Mouse (Mus musculus): Measurements from ENCODE around the gene Gm11634. TPM values are rescaled to one million over a fixed set of nuclear protein-coding genes. Genes with fewer than 3 reads are reported as not detected.
"Not testable (repeated sequence)": the region's sequence is repeated elsewhere in the genome, so short reads cannot be mapped to it uniquely, and the experiment has no call there.

Gene Gm11634
- not detected in 2 replicates for polyA plus RNA-seq (2015; fragmentation: Nextera tagmentation; extraction: Ambion mirVana)

- no peak within 1 kb of the TSS for H3K4me2 ChIP-seq
- no peak within 1 kb of the TSS for H3K9ac ChIP-seq
- H3K36me3 ChIP-seq: no peaks in the 10 kb centered on the region
- no peak for ATAC-seq (replicated peaks; ENCODE audit: insufficient number of reproducible peaks, insufficient read depth, low FRiP score, low read depth)
- H3K9me3 ChIP-seq (replicated peaks): no peaks in the 10 kb centered on the region
- WGBS: 74% methylated on average over 6 of the region's 6 CpGs
- H3K4me1 ChIP-seq (replicated peaks): no peaks in the 10 kb centered on the region
- no peak within 1 kb of the TSS for H3K4me3 ChIP-seq
- H3K27me3 ChIP-seq: peaks cover 17% of the 10 kb centered on the region
- H3K27ac ChIP-seq: no peak within 1 kb of the TSS
Measured at GRCm38 (mm10) chr11:101599156-101599555, at the start of gene Gm11634. TSS of gene Gm11634 (minus strand) at chr11:101599256.

GRCm38 (mm10) chr11:101647093-101647492 lies 48.0 kb upstream of the Gm11634 start:
- H3K4me3 ChIP-seq; H3K9ac ChIP-seq; H3K9me3 ChIP-seq (replicated peaks); H3K4me2 ChIP-seq; H3K36me3 ChIP-seq; H3K27me3 ChIP-seq; ATAC-seq (replicated peaks; ENCODE audit: insufficient number of reproducible peaks, insufficient read depth, low FRiP score, low read depth); H3K27ac ChIP-seq: not testable (repeated sequence)
- WGBS: 90% methylated on average over 10 of the region's 10 CpGs
- H3K4me1 ChIP-seq (replicated peaks): peaks cover 12% of the 10 kb centered on the region

GRCm38 (mm10) chr11:101646283-101646794 lies 47.3 kb upstream of the Gm11634 start:
- not testable (repeated sequence) for H3K36me3 ChIP-seq; H3K9me3 ChIP-seq (replicated peaks); H3K27me3 ChIP-seq; ATAC-seq (replicated peaks; ENCODE audit: insufficient number of reproducible peaks, insufficient read depth, low FRiP score, low read depth)
- H3K27ac ChIP-seq: peak overlapping the region; percentile 87
- peak overlapping the region; percentile 45 for H3K4me3 ChIP-seq
- WGBS: 10% methylated on average over 16 of the region's 16 CpGs
- H3K4me1 ChIP-seq (replicated peaks): peaks cover 12% of the 10 kb centered on the region
- peak overlapping the region; percentile 55 for H3K9ac ChIP-seq
- peak overlapping the region; percentile 60 for H3K4me2 ChIP-seq

GRCm38 (mm10) chr11:101645411-101646282 lies 46.6 kb upstream of the Gm11634 start:
- peaks cover 14% of the 10 kb centered on the region for H3K4me1 ChIP-seq (replicated peaks)
- H3K27me3 ChIP-seq; H3K9me3 ChIP-seq (replicated peaks); H3K36me3 ChIP-seq: not testable (repeated sequence)
- under 1% methylated on average over 45 of the region's 56 CpGs for WGBS
- H3K4me2 ChIP-seq: peak overlapping the region; percentile 60
- ATAC-seq (replicated peaks; ENCODE audit: insufficient number of reproducible peaks, insufficient read depth, low FRiP score, low read depth): peak; percentile 76
- H3K27ac ChIP-seq: peak overlapping the region; percentile 87
- peak overlapping the region; percentile 45 for H3K4me3 ChIP-seq
- peak overlapping the region; percentile 55 for H3K9ac ChIP-seq

GRCm38 (mm10) chr11:101645043-101645410 lies 46.0 kb upstream of the Gm11634 start:
- WGBS: 2% methylated on average over 4 of the region's 4 CpGs
- not testable (repeated sequence) for H3K4me2 ChIP-seq
- peak overlapping the region; percentile 66 for H3K27ac ChIP-seq

GRCm38 (mm10) chr11:101644591-101644990 lies 45.5 kb upstream of the Gm11634 start:
- Histone ChIP-seq H3K9ac (no peak overlapping the region), H3K9me3 (replicated peaks) (no peaks in the 10 kb centered on the region), H3K4me2 (no peak overlapping the region), H3K27ac (no peak overlapping the region), H3K36me3 (no peaks in the 10 kb centered on the region), H3K27me3 (no peaks in the 10 kb centered on the region), H3K4me3 (no peak overlapping the region), H3K4me1 (replicated peaks) (peaks cover 14% of the 10 kb centered on the region)
- WGBS: 59% methylated on average over 3 of the region's 3 CpGs
- ATAC-seq (replicated peaks; ENCODE audit: insufficient number of reproducible peaks, insufficient read depth, low FRiP score, low read depth): no peak

More at GRCm38 (mm10) chr11:101645043-101645410, 46.0 kb upstream of the Gm11634 start:
- H3K27me3 ChIP-seq; ATAC-seq (replicated peaks; ENCODE audit: insufficient number of reproducible peaks, insufficient read depth, low FRiP score, low read depth); H3K9ac ChIP-seq; H3K4me3 ChIP-seq; H3K9me3 ChIP-seq (replicated peaks); H3K36me3 ChIP-seq: not testable (repeated sequence)
- peaks cover 14% of the 10 kb centered on the region for H3K4me1 ChIP-seq (replicated peaks)

- Histone ChIP-seq H3K36me3 (no peaks in the 10 kb centered on the region), H3K4me2 (no peak overlapping the region), H3K27ac (no peak overlapping the region), H3K9me3 (replicated peaks) (no peaks in the 10 kb centered on the region), H3K27me3 (no peaks in the 10 kb centered on the region), H3K4me3 (no peak overlapping the region), H3K9ac (no peak overlapping the region), H3K4me1 (replicated peaks) (peaks cover 14% of the 10 kb centered on the region)
- 53% methylated on average over 5 of the region's 5 CpGs for WGBS
- no peak for ATAC-seq (replicated peaks; ENCODE audit: insufficient number of reproducible peaks, insufficient read depth, low FRiP score, low read depth)
Measured at GRCm38 (mm10) chr11:101642931-101643330, 43.9 kb upstream of the Gm11634 start.

GRCm38 (mm10) chr11:101641710-101642642 lies 42.9 kb upstream of the Gm11634 start:
- WGBS: 4% methylated on average over 14 of the region's 26 CpGs
- peak; percentile 80 for ATAC-seq (replicated peaks; ENCODE audit: insufficient number of reproducible peaks, insufficient read depth, low FRiP score, low read depth)
- Histone ChIP-seq H3K4me3 (peak overlapping the region; percentile 51), H3K9ac (peak overlapping the region; percentile 52), H3K27ac (peak overlapping the region; percentile 80), H3K4me2 (peak overlapping the region; percentile 59), H3K4me1 (replicated peaks) (peaks cover 14% of the 10 kb centered on the region)
- not testable (repeated sequence) for H3K9me3 ChIP-seq (replicated peaks); H3K36me3 ChIP-seq; H3K27me3 ChIP-seq

GRCm38 (mm10) chr11:101640857-101641709 lies 42.0 kb upstream of the Gm11634 start:
- Histone ChIP-seq H3K9ac (peak overlapping the region; percentile 52), H3K4me2 (peak overlapping the region; percentile 59), H3K4me1 (replicated peaks) (peaks cover 12% of the 10 kb centered on the region), H3K4me3 (peak overlapping the region; percentile 51), H3K27ac (peak overlapping the region; percentile 80)
- H3K9me3 ChIP-seq (replicated peaks); H3K27me3 ChIP-seq; H3K36me3 ChIP-seq: not testable (repeated sequence)
- ATAC-seq (replicated peaks; ENCODE audit: insufficient number of reproducible peaks, insufficient read depth, low FRiP score, low read depth): peak; percentile 69
- WGBS: 5% methylated on average over 53 of the region's 53 CpGs

GRCm38 (mm10) chr11:101639761-101640160 lies 40.7 kb upstream of the Gm11634 start:
- H3K9me3 ChIP-seq (replicated peaks): no peaks in the 10 kb centered on the region
- ATAC-seq (replicated peaks; ENCODE audit: insufficient number of reproducible peaks, insufficient read depth, low FRiP score, low read depth): no peak
- H3K27ac ChIP-seq: no peak overlapping the region
- no peaks in the 10 kb centered on the region for H3K27me3 ChIP-seq
- H3K4me3 ChIP-seq: no peak overlapping the region
- peaks cover 12% of the 10 kb centered on the region for H3K4me1 ChIP-seq (replicated peaks)
- no peak overlapping the region for H3K4me2 ChIP-seq
- peaks cover 10% of the 10 kb centered on the region; the same call in 1 of the 2 replicates for H3K36me3 ChIP-seq
- WGBS: 82% methylated on average over 4 of the region's 4 CpGs
- H3K9ac ChIP-seq: no peak overlapping the region
